Mouse (Mus musculus) heart, postnatal 25 days (tissue): ENCODE results near the gene Batf. TPM values are rescaled to one million over a fixed set of nuclear protein-coding genes. Genes with fewer than 3 reads are reported as not detected.

ENCODE experiments used
- DNase-seq: peaks from one replicate; pipeline ENCODE4 v3.0.0; 2022; ENCODE audit warnings: low spot score
- intact Hi-C: fragments of 180-260 bp; cut with DNase I; formaldehyde crosslinking; loops from one replicate; pipeline ENCODE4 v1.15.1; 2025
- total RNA-seq, 2 experiments: library from RNA; stranded (reverse); gene quantifications; 2 replicates each; pipeline ENCODE4 v1.2.3; 2021

Batf gene
- total RNA-seq, 2 experiments from 2014 or later: 0.55 to 1.0 TPM

DNA sequence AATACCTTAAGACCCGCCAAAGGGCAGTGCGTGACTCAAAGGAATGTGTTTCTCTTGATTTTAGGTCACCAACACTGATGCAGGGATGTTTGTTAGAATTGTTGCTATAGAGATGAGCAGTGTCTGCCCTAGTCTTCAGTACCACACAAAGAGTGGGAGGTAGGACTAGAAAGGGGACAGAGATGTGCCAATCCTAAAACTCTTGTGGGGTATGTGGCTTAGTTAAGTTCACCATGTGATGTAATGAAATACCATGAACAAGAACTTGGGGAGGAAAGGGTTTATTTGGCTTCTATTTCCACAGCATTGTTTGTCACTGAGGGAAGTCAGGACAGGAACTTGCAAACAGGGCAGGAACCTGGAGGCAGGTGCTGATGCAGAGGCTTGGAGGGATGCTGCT lies 26.1 kb downstream of the Batf start:
- intact Hi-C loops: no loop called here
- DNase-seq: no peak

DNA sequence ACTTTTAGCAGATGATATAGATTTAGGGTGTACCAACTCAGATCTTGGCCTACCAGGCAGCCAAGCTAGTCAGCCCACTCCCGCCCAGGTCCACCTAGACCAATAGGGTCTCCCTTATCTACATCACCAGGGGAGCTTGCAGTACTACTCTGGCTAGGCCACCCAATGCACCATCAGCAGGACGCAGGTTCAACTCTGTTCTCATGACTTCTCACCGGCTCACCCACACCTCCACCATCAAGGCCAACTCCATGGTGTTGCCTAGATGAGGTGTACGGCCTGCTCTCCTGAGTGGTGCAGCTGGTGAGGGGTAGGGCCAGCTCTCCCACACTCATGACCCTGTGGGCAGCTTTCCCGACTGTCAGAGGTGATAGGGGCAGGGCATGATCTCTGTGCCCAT lies 27.7 kb downstream of the Batf start:
- intact Hi-C loops: no loop called here
- no peak for DNase-seq

DNA sequence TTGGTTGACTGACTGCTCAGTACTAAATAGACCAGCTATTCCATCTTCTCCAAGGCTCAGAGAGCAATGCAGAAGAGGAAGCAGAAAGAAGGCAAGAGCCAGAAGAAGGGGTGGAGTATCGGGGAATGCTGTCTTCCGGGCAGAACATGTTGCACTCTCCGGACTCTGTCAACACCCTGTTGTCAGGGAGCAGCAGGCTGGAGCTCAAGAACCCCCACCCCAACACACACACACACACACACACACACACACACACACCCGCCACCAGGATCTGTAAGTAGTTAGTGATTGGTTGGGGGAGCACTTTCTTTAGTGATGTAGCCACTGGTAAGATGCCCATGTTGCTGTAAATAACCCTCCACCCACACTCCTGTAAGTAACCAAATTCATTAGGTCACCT lies 38.8 kb downstream of the Batf start:
- no peak for DNase-seq
- intact Hi-C loops: loop anchor here (5.0 kb wide), 1 partner anchor 63 kb away; no protein-coding TSS in a partner anchor

DNA sequence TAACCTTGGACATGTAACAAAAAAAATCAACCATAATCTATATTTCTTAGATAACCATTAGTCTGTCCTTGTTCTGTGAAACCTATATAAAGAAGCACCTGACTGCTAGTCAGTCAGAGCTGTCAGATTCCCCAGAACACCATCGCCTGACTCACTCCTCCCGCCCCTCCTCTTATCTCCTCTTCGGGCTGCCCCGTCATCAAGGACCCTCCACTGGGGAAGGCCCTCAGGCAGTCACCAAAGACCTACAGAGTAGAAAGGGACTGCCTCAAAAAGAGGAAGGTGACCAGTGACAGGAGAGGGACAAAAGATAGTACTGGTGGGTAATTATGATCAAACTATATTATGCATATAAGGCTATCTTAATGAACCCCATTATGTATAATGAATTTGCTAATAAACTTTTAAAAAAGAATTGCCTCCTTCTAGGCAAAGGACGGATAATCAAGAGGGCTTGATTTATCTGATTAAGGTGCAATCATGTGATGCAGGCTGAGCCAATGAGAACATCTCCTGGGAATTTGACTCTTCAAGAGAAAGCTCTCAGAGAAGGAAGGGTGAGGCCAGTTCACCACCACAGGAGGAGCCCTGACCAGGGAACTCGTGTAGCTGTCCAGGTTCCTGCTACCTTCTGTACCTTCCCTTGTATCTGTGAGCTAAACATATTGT lies 40.4 kb downstream of the Batf start:
- intact Hi-C loops: loop anchor here (5.0 kb wide), 1 partner anchor 65 kb away; no protein-coding TSS in a partner anchor
- no peak for DNase-seq

DNA sequence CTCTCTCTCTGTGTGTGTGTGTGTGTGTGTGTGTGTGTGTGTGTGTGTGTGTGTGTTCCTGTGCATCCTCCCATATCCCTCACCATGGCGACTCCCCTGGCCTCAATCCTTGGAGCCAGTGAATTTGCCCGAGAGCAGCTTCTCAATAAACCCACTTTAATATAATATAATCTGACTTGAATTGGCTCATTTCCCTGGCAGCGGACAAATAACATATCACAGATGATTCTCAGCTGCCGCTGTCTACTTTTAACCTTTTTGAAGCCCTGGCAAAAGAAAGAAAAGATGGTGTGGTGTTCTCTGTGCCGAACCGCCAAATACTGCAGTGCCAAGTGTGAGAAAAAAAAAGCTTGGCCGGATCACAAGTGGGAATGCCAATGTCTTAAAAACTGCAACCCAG lies 41.7 kb downstream of the Batf start:
- intact Hi-C loops: loop anchor here (2.0 to 5.0 kb wide), 2 partner anchors 66 to 219 kb away; no protein-coding TSS in a partner anchor
- DNase-seq: no peak

DNA sequence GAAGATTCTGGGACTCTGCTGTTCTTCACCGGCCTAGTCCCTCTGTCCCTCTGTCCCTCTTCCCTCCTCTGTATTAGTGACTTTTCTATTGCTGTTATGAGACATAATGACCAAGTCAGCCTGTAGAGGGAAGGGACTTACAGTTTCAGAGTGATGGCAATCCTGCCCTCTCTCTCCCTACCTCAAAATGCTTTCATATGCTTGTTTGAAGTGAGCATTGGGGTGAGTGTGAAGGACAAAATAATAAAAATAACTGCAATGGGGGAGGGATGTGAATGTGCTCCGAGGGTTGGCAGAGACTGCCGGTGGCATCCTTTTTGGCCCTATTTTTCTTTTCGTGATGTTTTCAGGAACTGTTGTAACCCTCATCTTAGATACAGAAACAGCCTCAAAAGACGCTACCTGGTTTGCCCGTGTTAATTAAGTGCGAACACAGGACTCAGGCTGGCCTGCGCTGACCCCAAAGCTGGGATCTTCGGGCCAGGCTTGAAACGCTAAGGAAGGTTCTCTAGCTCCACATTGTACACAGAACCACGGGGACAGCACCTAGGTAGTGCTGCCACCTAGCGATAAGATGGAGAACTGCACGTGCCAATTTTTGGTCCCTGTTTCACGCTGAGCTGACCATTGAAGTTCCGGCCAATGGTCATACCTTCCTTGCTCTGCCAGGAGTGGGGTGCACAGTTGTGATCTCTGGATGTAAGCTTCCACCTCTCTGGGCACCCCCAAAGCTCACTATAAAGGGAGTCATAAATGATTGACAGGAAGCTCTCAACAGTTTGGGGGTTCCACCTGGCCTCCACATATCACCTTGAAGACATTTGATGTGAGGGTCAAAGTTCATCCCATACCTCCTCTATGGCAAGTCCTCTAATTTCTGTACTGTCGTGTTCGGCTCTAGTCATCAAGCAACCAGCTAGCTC lies 42.8 kb downstream of the Batf start:
- intact Hi-C loops: loop anchor here (2.0 to 5.0 kb wide), 2 partner anchors 67 to 220 kb away; no protein-coding TSS in a partner anchor
- DNase-seq: no peak

DNA sequence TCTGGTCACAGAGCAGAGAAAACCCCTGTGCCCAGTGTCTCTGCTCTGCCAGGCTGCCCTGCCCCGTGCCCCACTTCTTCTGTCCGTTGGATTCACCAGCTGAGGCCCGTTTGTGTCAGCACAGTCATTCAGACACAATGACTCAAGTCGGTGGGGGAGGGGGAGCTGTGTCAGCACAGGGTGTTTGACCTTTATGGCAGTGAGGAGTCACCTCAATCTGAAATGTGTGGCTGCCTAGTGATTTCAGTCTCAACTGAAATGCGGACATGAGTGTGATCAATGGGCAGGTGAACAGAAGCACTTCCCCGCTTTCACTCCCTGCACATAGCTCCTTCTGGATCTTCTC lies 43.4 kb downstream of the Batf start:
- no peak for DNase-seq
- intact Hi-C loops: loop anchor here (2.0 to 5.0 kb wide), 2 partner anchors 68 to 221 kb away; no protein-coding TSS in a partner anchor

DNA sequence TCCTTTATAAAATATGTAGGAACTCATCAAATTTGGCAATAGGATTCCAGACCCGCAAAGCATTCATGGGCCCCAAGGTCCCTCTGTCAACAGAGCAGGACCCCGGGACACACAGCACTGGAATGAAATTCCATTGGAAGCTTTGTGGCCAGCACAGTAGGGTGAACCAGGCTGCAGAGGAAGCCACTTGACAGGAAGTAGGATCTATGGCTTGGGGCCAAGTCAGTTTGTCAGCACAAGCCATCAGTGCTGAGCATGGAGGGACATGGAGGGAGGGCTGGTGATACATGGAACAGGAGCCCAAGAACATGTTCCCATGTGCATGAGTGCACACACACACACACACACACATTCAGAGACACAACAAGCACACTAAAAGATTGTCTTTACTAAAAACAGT lies 49.7 kb downstream of the Batf start:
- intact Hi-C loops: no loop called here
- no peak for DNase-seq

DNA sequence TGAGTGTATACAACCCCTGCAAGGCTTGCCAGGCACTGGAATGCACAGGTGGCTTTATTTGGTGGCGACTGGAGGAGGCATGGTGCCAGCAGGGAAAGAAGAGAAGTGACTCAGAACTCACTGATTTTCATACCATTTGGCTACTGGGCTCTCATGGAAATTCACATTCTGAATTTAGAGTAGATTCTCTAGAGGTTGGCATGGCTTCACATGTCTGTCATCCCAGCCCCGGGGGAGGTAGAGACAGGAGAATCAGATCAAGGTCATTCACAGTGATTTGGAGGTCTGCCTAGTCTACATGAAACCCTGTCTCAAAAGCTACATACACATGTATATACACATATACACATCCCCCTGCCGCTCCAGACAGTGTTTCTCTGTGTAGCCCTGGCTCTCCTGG lies 50.5 kb downstream of the Batf start:
- no peak for DNase-seq
- intact Hi-C loops: no loop called here

DNA sequence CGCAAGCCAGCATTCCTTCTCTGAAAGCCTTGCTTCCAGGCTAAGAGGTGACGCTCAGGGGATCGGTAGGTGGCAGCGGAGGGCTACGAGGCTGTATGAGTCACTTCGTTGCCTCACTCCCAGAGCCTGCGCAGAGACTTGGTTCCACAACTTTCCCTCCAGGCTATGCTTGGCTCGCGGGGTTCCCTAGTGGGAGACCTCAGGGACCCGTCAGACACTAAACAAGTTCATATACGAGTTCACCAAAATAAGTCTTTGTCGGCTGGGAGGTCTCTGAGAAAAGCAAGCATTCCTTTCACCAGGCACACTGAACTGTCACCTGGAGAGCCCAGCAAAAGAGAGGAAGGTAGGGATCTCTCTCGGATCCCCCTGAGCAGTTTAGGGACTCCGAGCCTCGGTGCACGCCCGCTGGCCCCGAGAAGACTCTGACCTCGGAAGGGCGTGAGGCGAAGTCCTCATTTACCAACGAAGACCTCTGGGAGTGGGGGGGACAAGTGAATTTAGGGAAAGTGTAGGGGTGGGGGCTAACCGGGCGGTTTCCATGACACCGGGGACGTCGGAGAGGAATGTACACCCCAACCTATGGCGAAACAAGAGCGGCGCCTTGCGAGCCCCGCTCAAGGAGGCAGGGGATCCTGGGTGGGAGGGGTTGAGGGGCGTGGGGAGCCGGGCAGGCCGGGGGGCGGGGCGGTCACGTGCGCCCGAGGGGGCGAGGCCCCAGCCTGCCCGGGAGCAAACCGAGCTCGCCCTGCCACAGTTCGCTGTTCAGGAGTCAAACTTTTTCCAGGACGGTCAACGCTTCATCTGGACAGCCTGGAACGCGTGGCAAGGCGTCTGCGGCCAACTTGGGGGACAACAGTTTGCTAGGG lies 59.6 kb downstream of the Batf start, which contains the start of gene Flvcr2:
Gene Flvcr2 (plus strand): TSS at position 713 of the 869 bp plus-strand sequence.
- DNase-seq: peak; percentile 66
- intact Hi-C loops: loop anchor here (1.0 to 5.0 kb wide), 2 partner anchors 72 to 331 kb away; partner anchors contain the start of gene Tgfb3

DNA sequence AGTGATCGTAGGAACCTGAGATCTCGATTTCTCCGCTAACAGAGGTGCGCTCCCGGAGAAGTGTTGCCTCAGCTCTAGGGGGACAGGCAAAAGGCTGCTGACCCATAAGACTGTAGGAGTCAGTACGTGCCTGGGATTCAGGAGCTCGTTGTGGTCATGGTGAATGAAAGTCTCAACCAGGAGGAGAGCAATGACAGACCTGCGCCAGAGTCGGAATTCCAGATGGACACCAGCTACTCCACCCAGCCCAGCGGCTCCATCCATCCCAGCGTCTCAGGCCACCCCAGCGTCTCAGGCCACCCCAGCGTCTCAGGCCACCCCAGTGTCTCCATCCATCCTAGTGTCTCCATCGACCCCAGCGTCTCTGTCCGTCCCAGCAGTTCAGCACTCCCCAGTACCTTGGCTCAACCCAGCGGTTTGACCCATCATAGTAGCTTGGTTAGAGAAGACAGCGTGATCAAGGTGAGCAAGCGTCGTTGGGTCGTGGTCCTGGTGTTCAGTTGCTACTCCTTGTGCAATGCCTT lies 60.3 kb downstream of the Batf start:
- DNase-seq: no peak
- intact Hi-C loops: loop anchor here (5.0 kb wide), 1 partner anchor 331 kb away; the partner anchor contains the start of gene Tgfb3

DNA sequence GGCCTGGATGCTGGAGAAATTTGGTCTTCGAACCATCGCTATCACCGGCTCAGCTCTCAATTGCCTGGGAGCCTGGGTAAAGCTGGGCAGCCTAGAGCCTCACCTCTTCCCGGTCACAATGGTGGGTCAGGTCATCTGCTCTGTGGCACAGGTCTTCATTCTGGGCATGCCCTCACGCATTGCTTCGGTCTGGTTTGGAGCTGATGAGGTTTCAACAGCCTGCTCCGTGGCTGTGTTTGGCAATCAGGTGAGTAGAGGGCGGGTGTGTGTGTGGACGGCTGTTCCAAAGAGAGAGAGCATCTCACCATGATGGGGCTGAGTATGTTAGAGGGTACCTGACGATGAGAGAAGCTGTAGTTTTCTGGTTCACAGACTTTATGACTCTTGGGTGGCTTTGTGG lies 60.9 kb downstream of the Batf start:
- DNase-seq: no peak

DNA sequence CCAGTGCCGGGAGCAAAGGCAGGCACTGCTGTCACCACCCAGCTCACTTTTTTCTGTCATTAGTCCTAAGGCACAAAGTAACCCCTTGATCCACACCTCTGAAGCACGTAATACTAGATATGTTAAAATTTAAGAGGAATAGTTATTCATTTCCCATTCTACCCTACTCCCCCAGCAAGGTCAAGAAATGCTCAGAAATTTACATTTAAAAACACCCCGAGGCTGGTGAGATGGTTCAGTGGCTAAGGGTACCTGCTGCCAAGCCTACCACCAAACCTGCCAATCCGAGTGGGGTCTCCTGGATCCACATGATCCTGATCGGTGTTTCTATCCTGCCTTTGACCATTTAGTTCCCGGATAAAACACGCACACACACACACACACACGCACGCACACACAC lies 63.4 kb downstream of the Batf start:
- DNase-seq: no peak
- intact Hi-C loops: loop anchor here (5.0 kb wide), 1 partner anchor 327 kb away; the partner anchor contains the start of gene Tgfb3

More for the DNA sequence above, 60.9 kb downstream of the Batf start:
- intact Hi-C loops: loop anchor here (5.0 kb wide), 1 partner anchor 330 kb away; the partner anchor contains the start of gene Tgfb3

DNA sequence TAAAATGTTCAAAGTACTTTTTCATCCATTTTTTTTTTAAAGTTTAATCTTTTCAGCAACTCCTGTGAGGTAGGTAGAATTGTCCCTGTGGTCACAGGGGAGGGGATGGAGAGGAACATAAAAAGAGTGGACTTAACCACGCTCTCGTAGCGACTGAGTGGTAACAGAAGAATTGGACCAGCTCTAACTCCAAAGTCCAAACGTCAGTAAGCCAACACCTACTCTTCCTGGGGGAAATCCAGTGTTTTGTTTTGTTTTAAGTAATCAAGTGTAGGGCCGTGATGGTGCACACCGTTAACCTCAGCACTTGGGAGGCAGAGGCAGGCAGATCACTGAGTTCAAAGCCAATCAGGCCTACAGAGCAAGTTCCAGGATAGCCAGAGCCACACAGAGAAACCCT lies 65.6 kb downstream of the Batf start:
- DNase-seq: no peak
- intact Hi-C loops: no loop called here

DNA sequence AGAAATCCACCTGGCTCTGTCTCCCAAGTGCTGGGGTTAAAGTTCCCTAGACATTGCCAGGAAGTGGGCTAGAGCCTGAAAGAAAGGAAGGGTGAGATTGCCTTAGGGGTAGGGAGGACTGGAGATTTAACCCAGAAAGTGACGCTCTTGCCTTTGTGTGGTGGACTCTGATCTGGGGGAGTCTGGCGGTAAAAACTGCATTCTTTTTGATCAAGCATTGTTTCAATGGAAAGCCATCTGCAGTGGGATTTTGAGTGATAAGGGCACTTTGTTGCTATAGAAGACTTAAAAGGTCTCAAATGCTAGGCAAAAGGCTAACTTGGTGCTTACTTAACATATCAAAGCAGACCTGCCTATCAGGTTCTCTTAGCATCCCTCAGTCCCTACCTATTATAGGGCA lies 66.8 kb downstream of the Batf start:
- intact Hi-C loops: no loop called here
- DNase-seq: no peak

DNA sequence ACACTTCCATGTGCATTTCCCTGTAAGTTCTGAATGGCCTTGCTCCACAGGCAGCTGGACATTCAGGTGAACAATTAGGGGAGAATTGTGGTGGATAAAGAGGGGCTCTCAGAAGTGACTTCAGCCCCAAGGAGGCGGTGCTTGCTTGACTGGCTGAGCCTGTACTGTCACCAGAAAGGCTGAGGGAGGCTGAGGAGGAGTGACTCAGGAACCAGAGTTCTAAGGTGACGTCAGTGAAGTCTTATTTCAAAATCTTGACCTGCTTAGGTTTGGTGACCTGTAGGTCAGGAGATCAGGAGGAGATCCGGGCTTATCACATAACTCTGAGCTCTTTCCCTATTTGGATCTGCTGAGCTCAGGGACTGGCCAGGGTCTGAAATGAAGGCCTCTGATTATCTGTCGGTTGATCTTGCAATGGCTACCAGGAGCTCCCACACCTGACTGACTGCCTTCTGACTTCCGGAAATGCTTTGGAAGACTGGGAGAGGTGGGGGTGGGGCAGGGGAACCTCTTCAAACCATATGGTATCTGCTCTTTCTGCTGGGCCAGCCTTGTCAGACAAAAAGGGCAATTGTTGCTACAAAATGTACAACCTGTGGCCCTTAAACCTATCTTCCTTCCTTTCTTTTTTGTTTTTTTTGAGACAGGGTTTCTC lies 68.3 kb downstream of the Batf start:
- DNase-seq: no peak
- intact Hi-C loops: no loop called here

DNA sequence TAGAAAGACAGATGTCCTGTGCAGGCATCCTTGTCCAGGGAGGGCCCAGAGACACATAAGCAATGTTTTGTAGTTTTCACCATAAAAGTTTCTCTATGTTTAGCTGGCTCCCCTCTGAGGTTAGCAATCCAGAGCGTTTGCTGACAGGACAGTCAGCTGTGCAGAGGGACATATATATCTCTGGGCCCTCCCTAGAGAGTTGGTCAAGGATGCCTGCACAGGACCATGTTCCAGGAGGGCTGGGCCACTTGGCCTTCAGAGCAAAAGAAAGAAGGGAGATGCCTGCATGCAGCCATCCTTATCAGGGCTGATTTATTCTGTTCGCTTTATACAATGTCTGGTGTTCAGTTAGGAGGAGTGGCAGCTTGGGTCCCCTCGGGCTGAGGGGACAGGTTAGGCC lies 70.0 kb downstream of the Batf start:
- intact Hi-C loops: no loop called here
- DNase-seq: no peak

DNA sequence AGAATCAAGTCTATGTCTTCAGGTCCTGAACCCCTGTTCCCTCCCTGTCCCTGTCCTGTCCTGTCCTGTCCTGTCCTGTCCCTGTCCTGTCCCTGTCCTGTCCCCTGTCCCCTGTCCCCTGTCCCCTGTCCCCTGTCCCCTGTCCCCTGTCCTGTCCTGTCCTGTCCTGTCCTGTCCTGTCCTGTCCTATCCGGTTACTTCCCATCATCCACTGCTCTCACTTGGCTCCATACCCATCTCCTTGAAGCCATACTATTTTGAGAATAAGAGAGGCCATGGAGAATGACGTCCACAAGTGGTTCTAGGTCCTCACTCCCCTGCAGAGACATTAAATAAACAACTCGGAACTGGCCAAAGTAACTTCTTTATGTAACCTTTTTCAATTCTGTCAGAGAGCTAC lies 70.6 kb downstream of the Batf start:
- DNase-seq: no peak
- intact Hi-C loops: no loop called here
